Mouse (Mus musculus) frontal cortex, postnatal 36 days (tissue): ENCODE results near the gene Camk1d.

ENCODE experiments used
- DNase-seq, 2 experiments: peaks; one replicate each; pipeline ENCODE4 v3.0.0; 2022; ENCODE audit warnings: low spot score in 2 of 2

Gene Camk1d

DNA sequence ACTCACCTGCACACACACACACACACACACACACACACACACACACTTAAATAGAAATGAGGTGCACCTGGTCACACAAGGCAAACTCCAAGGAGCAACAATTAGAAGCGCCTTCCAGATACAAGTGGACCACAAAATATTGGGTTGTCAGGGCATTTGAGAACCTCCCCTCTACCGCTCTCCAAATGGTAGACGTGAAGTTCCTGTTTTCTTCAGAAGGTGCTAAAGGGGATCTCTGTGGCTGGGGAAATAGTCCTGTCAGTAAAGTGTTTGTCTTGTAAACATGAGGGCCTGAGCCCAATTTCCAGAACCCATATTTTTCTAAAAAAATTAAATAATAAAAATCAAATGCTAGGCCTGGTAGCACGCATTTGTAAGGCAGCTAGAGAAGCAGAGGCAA lies 4.4 kb downstream of the Camk1d start:
- DNase-seq: no peak

DNA sequence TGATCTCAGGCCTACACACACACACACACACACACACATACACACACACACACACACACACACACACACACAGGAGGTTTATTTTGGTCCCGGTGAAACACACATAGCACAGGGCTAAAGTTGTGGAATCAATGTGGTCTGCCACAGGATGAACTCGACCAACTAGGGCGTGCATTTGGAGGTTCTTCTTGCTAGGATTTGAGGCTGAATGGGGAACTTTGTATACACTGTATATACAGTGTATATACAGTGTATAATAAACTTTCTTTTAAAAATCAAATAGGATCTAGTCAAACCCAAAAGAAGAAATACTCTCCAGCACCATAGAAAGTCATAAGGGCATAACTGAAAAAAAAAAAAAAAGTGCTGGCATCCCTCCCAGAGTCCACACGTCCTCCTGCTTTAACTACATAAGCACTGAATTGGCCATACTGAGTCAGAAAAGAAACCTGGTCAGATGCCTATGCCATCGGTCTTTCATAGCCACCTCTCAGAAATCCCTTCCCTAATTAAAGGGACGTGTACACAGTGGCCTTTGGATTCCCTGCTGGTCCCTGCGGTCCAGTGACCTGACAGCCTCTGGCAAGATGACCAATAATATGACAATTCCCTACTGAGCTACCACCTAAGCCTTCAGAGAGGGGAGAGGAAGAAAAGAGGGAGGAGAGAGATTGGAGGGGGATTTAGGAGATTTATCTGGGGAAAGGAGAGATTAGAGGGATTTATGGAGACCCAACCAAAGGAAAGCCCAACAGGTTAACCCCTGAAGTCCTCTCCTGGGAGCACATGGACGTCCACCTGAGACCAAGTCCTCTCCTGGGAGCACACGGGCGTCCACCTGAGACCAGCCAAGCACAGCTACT lies 6.2 kb downstream of the Camk1d start:
- no peak for DNase-seq

DNA sequence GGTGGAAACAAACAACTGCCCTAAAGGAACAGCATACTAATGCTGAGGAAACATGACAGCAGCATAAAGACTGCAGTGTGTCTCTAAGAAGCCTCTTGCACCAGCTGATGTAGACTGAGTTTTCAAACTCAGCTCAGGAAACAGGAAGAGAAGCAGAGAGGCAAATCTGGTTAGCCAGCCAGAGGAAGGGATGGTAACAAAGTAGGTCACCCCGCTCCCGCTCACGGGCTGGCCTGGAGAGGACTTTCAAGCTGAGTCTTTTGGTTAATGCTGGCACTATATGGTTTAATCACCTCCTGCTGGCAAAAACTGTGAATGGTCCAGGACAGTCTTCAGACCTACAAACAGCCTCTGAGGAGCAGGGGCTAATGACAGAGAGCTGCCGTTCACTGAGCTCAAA lies 7.7 kb downstream of the Camk1d start:
- DNase-seq: no peak

DNA sequence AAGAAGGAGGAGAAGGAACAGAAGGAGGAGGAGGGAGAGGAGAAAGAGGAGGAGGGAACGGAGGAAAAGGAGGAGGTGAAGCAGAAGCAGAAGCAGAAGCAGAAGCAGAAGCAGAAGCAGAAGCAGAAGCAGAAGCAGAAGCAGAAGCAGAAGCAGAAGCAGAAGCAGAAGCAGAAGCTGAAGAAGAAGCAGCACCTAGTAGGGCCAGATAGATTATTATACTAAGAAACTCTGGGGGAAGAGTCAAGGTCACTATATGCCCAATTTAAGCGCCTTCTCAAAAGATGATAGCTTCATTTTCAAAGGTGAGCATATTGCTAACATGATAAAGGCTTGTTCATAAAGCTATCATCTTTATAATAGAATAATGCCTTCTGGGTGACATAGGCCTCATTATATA lies 11.9 kb downstream of the Camk1d start:
- no peak for DNase-seq

DNA sequence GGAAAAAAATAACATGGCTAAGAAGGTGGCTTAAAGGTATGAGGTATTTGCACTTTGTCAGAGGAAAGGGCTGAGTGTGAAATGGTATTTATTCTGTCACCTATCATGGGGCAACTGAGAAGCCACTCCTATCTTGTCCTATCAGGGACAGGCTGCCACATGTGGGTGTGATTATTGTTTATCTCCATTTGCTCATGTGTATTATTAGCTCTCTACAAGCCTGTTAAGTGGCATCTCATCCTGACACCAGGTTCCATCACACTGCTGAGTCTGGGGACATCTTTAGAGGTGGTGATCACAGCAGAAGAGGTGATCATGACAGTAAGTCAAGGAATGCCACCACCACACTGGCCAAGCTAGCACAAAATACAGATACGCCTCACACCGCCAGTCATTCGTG lies 13.4 kb downstream of the Camk1d start:
- no peak for DNase-seq

DNA sequence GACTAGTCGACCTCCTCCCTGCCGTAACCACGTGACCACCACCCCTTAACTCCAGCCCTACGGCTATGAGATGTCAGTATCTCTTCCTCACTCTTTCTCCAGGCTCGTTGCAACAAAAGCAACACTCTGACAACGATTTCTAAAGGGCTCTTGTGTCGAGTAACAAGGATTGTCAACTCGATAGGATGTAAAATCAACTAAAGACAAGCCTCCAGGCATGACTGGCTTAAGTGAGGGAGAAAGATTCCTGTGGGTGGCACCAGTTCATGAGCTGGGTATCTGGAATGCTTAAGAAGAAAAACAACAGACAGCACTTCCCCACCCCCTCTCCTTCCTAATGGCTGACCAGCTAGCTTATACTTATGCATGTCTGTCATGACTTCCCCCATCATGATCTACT lies 15.9 kb downstream of the Camk1d start:
- no peak for DNase-seq

DNA sequence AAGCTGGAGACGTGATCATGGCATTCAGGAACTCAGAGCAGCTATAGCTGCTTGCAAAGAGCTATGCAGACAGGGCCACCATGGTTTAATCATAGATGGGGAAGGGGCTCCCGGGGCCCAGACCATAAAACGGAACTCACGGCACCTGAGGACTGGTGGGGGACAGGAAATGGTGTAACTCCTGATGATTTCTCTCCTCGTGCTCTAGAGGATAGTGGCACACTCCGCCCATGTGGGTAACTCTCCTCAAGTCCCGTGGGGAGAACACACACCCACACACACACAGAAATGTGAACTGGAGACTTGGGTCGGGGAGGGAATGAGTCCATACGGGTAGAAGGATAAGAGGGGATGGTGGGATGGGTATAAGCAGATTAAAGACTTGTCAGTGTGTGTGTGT lies 20.2 kb downstream of the Camk1d start:
- no peak for DNase-seq

DNA sequence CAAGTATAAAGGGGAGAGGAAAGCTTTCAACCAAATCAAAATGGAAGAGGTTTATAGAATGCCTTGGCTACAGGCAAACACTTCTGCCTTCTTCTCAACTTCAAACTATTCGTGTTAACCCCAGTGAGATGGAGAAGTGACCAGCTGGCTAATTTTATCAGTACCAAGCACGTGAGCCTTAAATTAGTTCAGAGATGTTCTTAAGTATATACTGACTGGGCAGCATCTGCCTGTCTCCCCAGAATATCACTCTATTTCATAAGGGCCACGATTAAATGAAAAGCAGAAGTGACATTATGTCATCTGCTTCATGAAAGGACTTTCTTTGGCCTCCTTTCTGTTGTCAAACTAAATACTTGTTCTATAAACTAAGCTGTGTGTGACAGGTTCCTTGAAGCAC lies 22.6 kb downstream of the Camk1d start:
- no peak for DNase-seq

DNA sequence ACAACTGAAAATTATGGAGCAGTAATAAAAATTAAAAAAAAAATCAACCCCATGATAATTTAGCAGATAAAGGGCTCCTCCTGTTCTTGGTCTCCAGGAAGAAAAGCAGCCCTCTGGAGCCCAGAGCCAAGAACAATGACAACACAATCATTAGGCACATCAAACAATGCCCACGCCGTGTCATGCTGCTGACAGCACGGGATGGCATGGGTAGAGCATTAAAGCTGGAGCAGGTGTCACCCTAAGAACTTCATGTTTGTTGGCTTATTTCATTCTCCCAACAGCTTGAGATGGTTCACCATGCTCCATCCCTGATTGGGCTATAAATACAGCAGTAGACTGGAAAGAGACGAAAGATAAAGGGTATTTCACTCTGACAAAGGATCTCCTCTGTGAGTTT lies 30.9 kb downstream of the Camk1d start:
- no peak for DNase-seq

DNA sequence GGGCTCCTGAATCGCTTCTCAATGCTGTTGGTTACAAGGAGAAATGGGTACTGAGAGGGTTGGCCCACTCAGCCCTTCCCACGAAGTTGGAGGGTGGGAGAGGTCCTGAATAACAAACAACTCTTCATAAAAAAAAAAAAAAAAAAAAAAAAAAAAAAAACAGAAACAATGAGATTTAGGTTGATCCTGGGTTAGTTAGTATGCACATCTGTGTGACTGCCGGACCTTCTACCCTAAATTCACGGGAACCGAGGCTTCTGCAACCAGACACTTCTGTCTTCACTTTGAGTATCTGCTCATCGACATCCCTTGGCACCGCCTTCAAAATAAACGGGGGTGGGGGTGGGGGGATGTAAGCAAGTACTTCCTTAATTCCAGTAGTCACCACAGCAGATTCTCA lies 32.4 kb downstream of the Camk1d start:
- DNase-seq: no peak

DNA sequence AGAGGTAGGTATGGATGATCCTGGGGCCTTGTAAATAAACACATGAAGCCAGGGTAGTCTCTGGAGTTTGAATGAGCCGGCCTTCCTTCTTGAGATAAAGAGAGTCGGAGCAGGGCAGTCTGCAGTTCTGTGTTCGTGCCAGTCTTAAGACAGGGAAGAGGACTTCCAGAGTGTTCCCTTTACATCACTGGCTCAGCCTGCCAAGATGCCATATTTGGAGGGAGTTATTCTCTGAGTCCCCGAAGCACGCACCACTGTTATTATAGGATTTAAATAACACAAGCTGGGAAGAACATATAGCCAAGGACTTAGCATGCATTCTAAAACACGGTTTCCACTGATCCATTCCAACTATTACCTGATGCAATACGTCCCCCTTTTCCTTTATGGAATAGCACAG lies 33.0 kb downstream of the Camk1d start:
- peak in 1 of 2 experiments; percentile 53 for DNase-seq

DNA sequence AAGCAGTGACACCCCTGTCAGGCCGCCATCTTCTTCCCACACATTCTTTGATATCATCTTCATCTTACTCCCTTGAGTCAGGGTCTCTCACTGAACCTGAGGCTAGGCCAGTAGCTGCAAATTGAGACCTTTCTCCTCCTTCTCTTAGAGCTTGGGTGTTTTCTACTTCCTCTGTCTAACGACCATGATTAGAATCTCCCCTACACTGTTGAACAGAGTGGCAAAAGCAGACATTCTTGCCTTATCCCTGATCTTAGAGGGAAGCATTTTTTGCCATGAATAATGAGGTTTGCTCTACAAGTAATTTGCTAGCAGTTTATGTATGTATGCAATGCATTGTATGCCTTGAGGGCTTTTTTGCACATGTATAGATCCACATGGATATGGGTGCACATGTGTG lies 35.3 kb downstream of the Camk1d start:
- no peak for DNase-seq

DNA sequence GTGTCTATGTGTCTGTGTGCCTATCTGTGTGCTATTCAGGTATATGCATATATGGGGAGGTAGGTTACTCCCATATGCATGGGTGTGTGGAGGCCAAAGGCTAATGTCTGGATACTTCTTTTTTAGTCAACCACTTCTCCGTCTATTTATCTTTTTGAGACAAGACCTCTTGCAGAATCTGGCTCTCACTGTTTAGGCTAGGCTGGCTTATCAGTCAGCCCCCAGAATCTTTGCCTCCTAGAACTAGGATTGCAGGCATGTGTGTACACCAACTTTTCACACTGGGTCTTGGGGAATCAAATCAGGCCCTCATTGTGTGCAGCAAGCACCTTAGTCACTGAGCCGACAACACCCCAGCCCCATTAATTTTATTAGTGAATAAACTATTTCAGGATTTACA lies 36.8 kb downstream of the Camk1d start:
- DNase-seq: no peak

DNA sequence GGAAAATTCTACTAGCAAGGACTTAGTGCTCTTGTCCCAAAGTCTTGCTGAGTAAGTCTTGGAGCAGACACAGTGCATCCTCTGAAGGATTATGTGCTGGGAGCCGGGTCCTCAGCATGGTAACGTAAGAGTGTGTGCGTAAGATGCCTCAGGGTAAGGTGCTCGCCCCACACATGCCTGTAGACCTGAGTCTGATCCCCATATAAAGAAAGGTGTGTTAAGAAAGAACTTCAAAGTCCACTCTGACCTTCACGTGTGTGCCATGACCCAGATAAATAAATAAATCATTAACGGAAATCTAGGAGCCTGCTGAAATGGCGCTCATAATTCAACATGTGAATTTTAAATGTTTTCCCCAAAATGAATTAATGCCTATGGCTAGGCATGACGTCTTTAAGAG lies 37.5 kb downstream of the Camk1d start:
- DNase-seq: no peak

DNA sequence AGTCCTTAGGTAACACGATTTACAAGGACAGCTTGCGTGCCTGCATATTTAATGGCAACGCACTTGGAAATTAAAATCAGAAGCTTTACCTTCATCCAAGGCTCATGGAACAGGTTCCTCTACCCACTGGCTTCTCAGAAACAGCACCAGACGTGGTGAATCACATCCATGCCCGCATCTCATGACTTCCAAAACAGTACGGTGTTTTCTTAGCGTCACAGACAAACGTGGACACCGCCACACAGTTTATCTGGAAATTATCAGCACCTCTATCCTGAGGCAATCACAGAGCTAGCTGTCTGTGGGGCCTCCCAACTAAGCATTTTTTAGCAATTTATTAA lies 38.2 kb downstream of the Camk1d start:
- DNase-seq: peak in 1 of 2 experiments; percentile 62

DNA sequence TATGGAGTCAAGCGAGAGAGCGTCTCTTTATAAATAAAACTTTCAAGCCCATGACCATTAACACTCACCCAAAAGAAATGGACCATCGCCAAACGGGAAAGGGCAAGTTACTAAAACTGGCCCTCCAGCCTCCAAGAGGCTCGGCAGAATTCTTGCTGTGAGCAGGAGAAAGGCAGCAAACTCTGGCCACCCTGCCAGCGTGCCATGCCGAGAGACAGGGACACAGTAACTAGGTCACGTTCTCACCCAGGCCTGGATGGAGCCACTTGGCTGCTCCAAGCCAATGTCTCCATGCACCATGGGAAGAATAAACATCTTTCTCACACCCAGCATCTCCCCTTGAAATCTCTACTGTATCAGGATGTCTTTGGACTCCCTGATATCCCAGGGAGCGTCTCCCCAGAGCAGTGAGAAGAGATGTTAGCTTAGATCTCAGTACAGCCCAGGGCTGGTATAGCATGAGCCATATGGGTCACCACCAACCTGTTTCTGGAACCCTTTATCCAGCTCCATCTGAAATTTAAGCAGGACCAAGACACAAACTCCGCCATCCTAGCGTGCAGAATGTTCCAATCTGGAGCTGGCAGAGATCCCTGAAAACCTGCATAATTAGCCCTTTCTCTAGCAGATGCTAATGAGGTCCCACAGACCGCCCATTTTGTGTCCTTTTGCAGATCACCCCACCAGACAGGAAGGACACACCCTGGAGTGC lies 38.7 kb downstream of the Camk1d start:
- DNase-seq: peak; percentile 67 to 70

DNA sequence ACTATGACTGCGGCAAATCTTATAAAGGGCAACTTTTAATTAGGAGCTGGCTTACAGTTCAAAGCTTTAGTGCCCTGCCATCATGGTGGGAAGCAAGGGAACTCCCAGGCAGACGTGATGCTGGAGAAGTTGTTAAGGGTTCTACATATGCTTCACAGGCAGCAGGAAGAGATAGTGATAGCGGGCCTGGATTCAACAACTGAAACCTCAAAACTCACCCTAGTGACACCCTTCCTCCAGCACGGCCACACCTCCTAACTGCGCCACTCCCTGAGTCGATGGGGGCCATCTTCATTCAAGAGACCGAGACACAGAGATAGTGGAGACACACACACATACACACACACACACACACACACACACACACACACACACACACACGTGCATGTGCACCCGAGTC lies 39.8 kb downstream of the Camk1d start:
- no peak for DNase-seq

DNA sequence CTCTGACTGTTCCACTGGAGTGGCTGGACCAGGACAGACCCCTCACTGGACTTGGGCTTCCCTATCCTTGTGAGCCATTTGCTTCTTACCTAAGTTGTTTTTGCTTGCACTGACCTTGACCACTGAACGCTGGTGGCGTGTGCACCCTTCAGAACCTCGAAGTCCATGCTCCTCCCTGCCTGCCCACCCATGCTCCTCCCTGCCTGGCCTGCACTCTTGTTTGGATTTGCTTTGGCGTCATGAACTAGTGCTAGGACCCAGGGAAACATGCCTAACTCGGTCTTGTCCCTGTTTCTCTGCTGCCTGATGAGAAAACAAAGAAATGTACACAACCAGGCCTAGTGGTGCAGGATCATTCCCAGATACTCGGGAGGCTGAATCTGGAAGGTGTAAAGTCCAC lies 40.5 kb downstream of the Camk1d start:
- no peak for DNase-seq

DNA sequence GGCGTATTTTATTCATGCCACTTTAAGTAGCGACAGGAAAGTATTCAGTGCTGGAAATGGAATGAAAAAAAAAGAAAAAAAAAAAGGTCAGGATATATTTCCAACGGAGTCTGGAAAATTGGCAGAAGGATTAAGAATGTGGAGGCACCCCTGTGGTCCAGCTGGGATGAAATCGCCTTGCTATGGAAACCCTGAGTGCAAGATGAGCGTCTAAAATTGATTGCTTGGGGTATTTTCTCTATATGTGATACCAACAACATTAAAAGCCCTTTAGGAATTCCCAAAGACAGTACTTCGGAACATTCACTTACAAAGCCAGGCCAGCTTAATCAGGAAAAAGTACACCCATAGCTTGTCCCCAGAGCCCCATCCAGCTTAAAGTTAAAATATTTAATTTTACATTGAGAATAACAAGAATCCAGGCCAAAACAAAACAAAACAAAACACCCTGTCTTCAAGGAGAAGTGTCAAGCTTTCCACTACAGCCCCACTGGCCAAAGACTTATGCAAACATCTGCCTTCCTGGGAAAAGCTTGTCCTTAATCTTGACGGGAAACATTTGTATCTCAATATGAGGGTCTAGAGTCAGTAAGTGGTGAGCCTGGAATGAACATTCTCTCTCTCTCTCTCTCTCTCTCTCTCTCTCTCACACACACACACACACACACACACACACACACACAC lies 41.3 kb downstream of the Camk1d start:
- no peak for DNase-seq

DNA sequence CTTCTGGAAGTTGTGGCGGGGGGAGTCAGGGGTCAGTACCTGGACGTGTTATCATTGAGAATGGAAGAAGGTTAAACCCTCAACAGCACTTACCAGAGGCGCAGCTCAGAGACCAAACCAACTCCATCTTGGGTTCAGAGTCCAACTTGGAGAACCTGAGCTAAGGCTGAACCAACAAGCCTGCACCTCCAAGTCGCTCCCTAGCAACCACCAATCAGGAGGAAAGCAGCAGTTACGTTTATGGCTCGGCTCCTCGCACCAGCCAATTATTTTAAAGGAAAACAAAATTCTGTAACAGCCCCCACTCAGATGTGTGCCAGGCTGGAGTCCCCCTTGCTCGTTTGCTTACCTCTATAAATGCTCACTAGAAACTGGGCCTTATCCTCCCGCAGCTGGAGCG lies 44.2 kb downstream of the Camk1d start:
- no peak for DNase-seq

DNA sequence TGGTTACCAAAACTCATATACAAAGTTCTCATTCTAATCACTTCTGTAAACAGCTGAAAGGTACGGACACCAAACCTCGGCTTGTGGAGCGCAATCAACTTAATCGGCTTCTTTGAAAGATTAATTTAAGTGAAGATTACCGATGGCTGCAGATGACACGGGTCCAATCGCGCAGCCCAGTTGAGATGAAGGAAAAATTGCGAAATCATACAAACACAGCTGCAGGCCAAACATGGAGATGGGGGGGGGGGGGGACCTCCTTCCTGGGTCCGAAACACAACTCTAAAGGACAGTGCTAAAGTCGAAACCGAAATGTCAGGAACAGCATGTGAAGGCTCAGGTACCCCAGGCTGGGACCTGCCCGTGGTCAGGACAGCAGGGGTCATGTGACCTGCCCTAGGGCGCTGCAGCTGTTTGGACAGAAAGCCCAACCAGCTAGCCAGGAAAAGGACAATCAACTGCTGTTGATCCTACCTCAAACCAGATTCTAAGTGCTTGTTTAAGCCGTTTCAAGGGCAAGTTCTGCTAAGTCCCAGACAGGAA lies 44.7 kb downstream of the Camk1d start:
- no peak for DNase-seq

DNA sequence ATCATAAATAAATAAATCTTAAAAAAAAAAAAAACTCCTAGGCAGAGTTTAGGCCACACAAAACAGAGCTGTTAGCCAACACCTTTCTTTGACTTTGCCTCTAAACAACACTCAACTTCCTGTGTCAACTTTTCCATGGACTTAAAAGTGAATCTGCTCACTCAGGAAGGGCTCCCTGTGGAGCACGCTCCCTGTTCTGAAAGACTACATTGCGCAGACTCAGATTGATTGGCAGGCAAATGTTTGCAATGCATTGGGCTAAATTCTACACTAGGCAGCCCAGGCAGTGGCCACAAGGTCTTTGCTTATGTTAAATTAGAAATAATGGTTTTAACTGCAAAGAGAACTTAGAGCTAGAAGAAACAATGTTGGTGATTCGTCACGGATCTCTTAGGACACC lies 45.4 kb downstream of the Camk1d start:
- no peak for DNase-seq

DNA sequence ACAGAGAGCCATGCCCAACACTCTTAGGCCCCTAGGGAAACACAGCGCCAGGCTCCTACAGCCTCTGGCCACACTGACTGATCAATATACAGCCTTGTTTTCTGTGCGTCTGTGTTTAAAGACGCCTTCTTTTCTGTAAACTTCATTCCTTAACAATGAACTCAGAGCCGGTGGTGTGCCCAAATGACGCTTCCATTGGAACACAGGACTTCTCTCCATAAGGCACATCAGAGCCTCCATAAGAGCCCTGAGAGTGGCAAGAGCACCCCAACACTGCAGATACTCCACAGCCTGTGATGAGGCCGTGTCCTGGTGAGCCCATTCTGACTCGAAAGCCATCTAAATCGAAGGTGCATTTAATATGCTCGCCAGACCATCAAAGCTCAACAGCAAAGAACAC lies 50.8 kb downstream of the Camk1d start:
- DNase-seq: no peak
